Mouse (Mus musculus): ENCODE results near the gene Ermap. TPM values are rescaled to one million over a fixed set of nuclear protein-coding genes. Genes with fewer than 3 reads are reported as not detected.

Ermap gene
- polyA plus RNA-seq (2015; fragmentation: Illumina TruSeq; extraction: RNeasy Lipid Tissue Mini Kit (QIAGEN cat#74804); ENCODE audit: insufficient read depth, low replicate concordance): 26.1 TPM

GRCm38 (mm10) chr4:119189864-119190263 is at the start of gene Ermap:
TSS of gene Ermap (minus strand) at chr4:119190011.

GRCm38 (mm10) chr4:119232410-119233255 is 42.8 kb upstream of the Ermap start, which contains the start of the genes AU022252 and P3h1:
TSS of gene AU022252 (minus strand) at chr4:119232712.
TSS of gene P3h1 (plus strand) at chr4:119232915.

GRCm38 (mm10) chr4:119218169-119218568 is 28.4 kb upstream of the Ermap start, which contains the start of gene Tmem269:
TSS of gene Tmem269 (minus strand) at chr4:119218217.

GRCm38 (mm10) chr4:119194909-119195581 is 5.2 kb upstream of the Ermap start, which contains the start of gene Svbp:
TSS of gene Svbp (plus strand) at chr4:119195306.

GRCm38 (mm10) chr4:119173851-119174453 is 15.9 kb downstream of the Ermap start, which contains the start of gene Zfp691:
TSS of gene Zfp691 (minus strand) at chr4:119174195.

Other genes with a start within 250 kb of the Ermap start
- gene Lao1, start 228.4 kb downstream of the Ermap start, polyA plus RNA-seq (2015; fragmentation: Illumina TruSeq; extraction: RNeasy Lipid Tissue Mini Kit (QIAGEN cat#74804); ENCODE audit: insufficient read depth, low replicate concordance): not detected
- 16.5 TPM for gene Slc2a1, start 81.3 kb downstream of the Ermap start, polyA plus RNA-seq (2015; fragmentation: Illumina TruSeq; extraction: RNeasy Lipid Tissue Mini Kit (QIAGEN cat#74804); ENCODE audit: insufficient read depth, low replicate concordance)
- gene Zfp691, start 15.8 kb downstream of the Ermap start, polyA plus RNA-seq (2015; fragmentation: Illumina TruSeq; extraction: RNeasy Lipid Tissue Mini Kit (QIAGEN cat#74804); ENCODE audit: insufficient read depth, low replicate concordance): 3.7 TPM
- 37.4 TPM for gene Svbp, start 5.3 kb upstream of the Ermap start, polyA plus RNA-seq (2015; fragmentation: Illumina TruSeq; extraction: RNeasy Lipid Tissue Mini Kit (QIAGEN cat#74804); ENCODE audit: insufficient read depth, low replicate concordance)
- 0.29 TPM for gene Tmem269, start 28.2 kb upstream of the Ermap start, polyA plus RNA-seq (2015; fragmentation: Illumina TruSeq; extraction: RNeasy Lipid Tissue Mini Kit (QIAGEN cat#74804); ENCODE audit: insufficient read depth, low replicate concordance)
- gene AU022252, start 42.7 kb upstream of the Ermap start, polyA plus RNA-seq (2015; fragmentation: Illumina TruSeq; extraction: RNeasy Lipid Tissue Mini Kit (QIAGEN cat#74804); ENCODE audit: insufficient read depth, low replicate concordance): 12.5 TPM
- 6.0 TPM for gene P3h1, start 42.9 kb upstream of the Ermap start, polyA plus RNA-seq (2015; fragmentation: Illumina TruSeq; extraction: RNeasy Lipid Tissue Mini Kit (QIAGEN cat#74804); ENCODE audit: insufficient read depth, low replicate concordance)
- gene Cldn19, start 65.4 kb upstream of the Ermap start, polyA plus RNA-seq (2015; fragmentation: Illumina TruSeq; extraction: RNeasy Lipid Tissue Mini Kit (QIAGEN cat#74804); ENCODE audit: insufficient read depth, low replicate concordance): not detected
- 517 TPM for gene Ybx1, start 104.6 kb upstream of the Ermap start, polyA plus RNA-seq (2015; fragmentation: Illumina TruSeq; extraction: RNeasy Lipid Tissue Mini Kit (QIAGEN cat#74804); ENCODE audit: insufficient read depth, low replicate concordance)
- gene Ppih, start 130.5 kb upstream of the Ermap start, polyA plus RNA-seq (2015; fragmentation: Illumina TruSeq; extraction: RNeasy Lipid Tissue Mini Kit (QIAGEN cat#74804); ENCODE audit: insufficient read depth, low replicate concordance): 62.7 TPM
- gene Ccdc30, start 225.5 kb upstream of the Ermap start, polyA plus RNA-seq (2015; fragmentation: Illumina TruSeq; extraction: RNeasy Lipid Tissue Mini Kit (QIAGEN cat#74804); ENCODE audit: insufficient read depth, low replicate concordance): 1.7 TPM
- gene Ppcs, start 232.4 kb upstream of the Ermap start, polyA plus RNA-seq (2015; fragmentation: Illumina TruSeq; extraction: RNeasy Lipid Tissue Mini Kit (QIAGEN cat#74804); ENCODE audit: insufficient read depth, low replicate concordance): 24.5 TPM
- not detected for gene Zmynd12, start 232.8 kb upstream of the Ermap start, polyA plus RNA-seq (2015; fragmentation: Illumina TruSeq; extraction: RNeasy Lipid Tissue Mini Kit (QIAGEN cat#74804); ENCODE audit: insufficient read depth, low replicate concordance)

All from spleen, adult 10 weeks (tissue).